Mouse (Mus musculus): ENCODE results near the gene Fastkd5.

GRCm38 (mm10) chr2:130574960-130575359 lies 54.9 kb downstream of the Fastkd5 start:
- TF ChIP-seq POLR2A (IDR thresholded peaks at IDR 0.05; ENCODE audit: insufficient read length, low read depth) (no peak), MYOG (IDR thresholded peaks at IDR 0.05; ENCODE audit: control insufficient read depth in 1 of 3, insufficient read depth in 1 of 3, insufficient read length in 2 of 3, low read depth in 2 of 3) (no peak), USF1 (IDR thresholded peaks at IDR 0.05; ENCODE audit: low read depth) (no peak), POLR2AphosphoS2 (IDR thresholded peaks at IDR 0.05; ENCODE audit: insufficient read length, low read depth) (no peak), TCF12 (IDR thresholded peaks at IDR 0.05; ENCODE audit: insufficient read depth, poor library complexity, severe bottlenecking) (no peak), MYOD1 (IDR thresholded peaks at IDR 0.05; ENCODE audit: control insufficient read depth in 1 of 3, insufficient read length in 2 of 3, low read depth in 2 of 3) (no peak), E2F4 (IDR thresholded peaks at IDR 0.05; ENCODE audit: insufficient read depth) (no peak), REST (IDR thresholded peaks at IDR 0.05; ENCODE audit: insufficient read depth, insufficient read length) (no peak), SRF (IDR thresholded peaks at IDR 0.05; ENCODE audit: control insufficient read depth, insufficient read length, low read depth) (no peak), MAX (IDR thresholded peaks at IDR 0.05; ENCODE audit: low read depth) (no peak)

All from myocyte (in vitro differentiated cells).